Mouse (Mus musculus): ENCODE data around the gene Slc2a8. TPM values are rescaled to one million over a fixed set of nuclear protein-coding genes. Genes with fewer than 3 reads are reported as not detected.

Gene Slc2a8
- polyA plus RNA-seq, 1 experiment from 2014 or later: 11.2 TPM

Other genes starting within 250 kb of the Slc2a8 start
- gene 6330409D20Rik, start 241.1 kb downstream of the Slc2a8 start, polyA plus RNA-seq (2014; fragmentation: Nextera tagmentation; extraction: Ambion mirVana): 3.2 and 3.4 TPM in 2 replicates
- 67.9 and 71.2 TPM in 2 replicates for gene Tor2a, start 224.8 kb downstream of the Slc2a8 start, polyA plus RNA-seq (2014; fragmentation: Nextera tagmentation; extraction: Ambion mirVana)
- 0.27 and 0.80 TPM in 2 replicates for gene Ttc16, start 206.4 kb downstream of the Slc2a8 start, polyA plus RNA-seq (2014; fragmentation: Nextera tagmentation; extraction: Ambion mirVana)
- 4.7 and 5.1 TPM in 2 replicates for gene Ptrh1, start 206.3 kb downstream of the Slc2a8 start, polyA plus RNA-seq (2014; fragmentation: Nextera tagmentation; extraction: Ambion mirVana)
- 0.17 and 0.30 TPM in 2 replicates for gene Cfap157, start 197.7 kb downstream of the Slc2a8 start, polyA plus RNA-seq (2014; fragmentation: Nextera tagmentation; extraction: Ambion mirVana)
- gene Stxbp1, start 134.8 kb downstream of the Slc2a8 start, polyA plus RNA-seq (2014; fragmentation: Nextera tagmentation; extraction: Ambion mirVana): 127 and 174 TPM in 2 replicates
- 13.8 and 17.7 TPM in 2 replicates for gene Fam129b, start 106.0 kb downstream of the Slc2a8 start, polyA plus RNA-seq (2014; fragmentation: Nextera tagmentation; extraction: Ambion mirVana)
- gene Rpl12, start 20.5 kb downstream of the Slc2a8 start, polyA plus RNA-seq (2014; fragmentation: Nextera tagmentation; extraction: Ambion mirVana): 94.3 and 128 TPM in 2 replicates
- gene Lrsam1, start 20.5 kb downstream of the Slc2a8 start, polyA plus RNA-seq (2014; fragmentation: Nextera tagmentation; extraction: Ambion mirVana): 13.6 and 15.7 TPM in 2 replicates
- gene Garnl3, start 149.6 kb upstream of the Slc2a8 start, polyA plus RNA-seq (2014; fragmentation: Nextera tagmentation; extraction: Ambion mirVana): 21.3 and 33.6 TPM in 2 replicates
- gene Angptl2, start 234.0 kb upstream of the Slc2a8 start, polyA plus RNA-seq (2014; fragmentation: Nextera tagmentation; extraction: Ambion mirVana): 8.0 and 12.0 TPM in 2 replicates